Mouse (Mus musculus): Measurements from ENCODE around the gene Epb41l5. TPM values are rescaled to one million over a fixed set of nuclear protein-coding genes. Genes with fewer than 3 reads are reported as not detected.

Epb41l5 gene
- polyA plus RNA-seq, 1 experiment, result not detected

DNA sequence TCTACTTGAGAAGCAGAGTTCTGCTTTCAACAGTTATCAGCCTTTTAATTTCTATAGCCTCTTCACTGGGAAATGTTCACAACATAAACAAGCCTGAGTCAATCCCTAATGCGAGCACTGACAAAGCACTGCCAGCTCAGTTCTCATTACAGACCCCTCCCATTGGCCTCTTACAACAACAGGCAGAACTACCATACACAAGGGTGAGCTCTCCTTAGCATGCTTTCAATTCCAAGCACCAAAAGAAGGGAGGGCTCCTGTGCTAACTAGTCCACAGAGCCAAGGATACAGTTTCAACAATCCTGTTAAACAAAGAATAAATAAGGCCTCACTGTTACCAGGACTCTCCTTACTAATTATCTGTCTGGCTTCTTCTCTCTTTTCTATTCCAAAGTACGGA is 24.4 kb downstream of the Epb41l5 start:
- Histone ChIP-seq H3K27ac (ENCODE audit: insufficient read depth, low read depth, low read length) (peak overlapping the region; percentile 51; the same call in 1 of the 2 replicates), H3K4me3 (ENCODE audit: insufficient read depth, low read depth, low read length) (no peak overlapping the region), H3K4me1 (ENCODE audit: control insufficient read depth, insufficient read depth, low read length) (no peaks in the 10 kb centered on the region)
- no peak for TF ChIP-seq CTCF (IDR thresholded peaks at IDR 0.05; ENCODE audit: insufficient read depth, low read depth, low read length)
- TF ChIP-seq POLR2A (IDR thresholded peaks at IDR 0.05; ENCODE audit: insufficient read depth, low read depth, low read length), result no peak
- 20% methylated on average over 2 of the region's 2 CpGs for WGBS

DNA sequence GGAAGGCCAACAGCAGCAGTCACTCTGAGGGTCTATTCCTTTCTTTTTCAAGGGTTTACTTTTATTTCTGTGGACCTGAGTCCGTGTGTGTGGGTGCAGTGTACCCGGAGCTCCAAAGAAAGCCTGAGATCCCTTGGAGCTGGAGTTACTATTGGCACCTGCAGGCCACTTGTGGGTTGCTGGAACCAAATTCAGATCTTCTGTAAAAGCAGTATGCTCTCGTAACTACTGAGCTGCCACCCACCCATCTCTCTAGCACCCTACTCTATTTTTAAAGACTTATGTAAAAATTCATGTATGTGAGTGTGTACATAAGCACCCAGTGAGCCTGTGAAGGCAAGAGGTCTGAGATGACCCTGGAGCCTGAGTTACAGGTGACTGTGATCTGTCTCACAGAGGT is 43.4 kb downstream of the Epb41l5 start:
- no peaks in the 10 kb centered on the region for H3K4me1 ChIP-seq (ENCODE audit: control insufficient read depth, insufficient read depth, low read length)
- no peak overlapping the region for H3K27ac ChIP-seq (ENCODE audit: insufficient read depth, low read depth, low read length)
- TF ChIP-seq POLR2A (IDR thresholded peaks at IDR 0.05; ENCODE audit: insufficient read depth, low read depth, low read length) (no peak), CTCF (IDR thresholded peaks at IDR 0.05; ENCODE audit: insufficient read depth, low read depth, low read length) (no peak)
- 69% methylated on average over 3 of the region's 3 CpGs for WGBS
- no peak overlapping the region for H3K4me3 ChIP-seq (ENCODE audit: insufficient read depth, low read depth, low read length)

DNA sequence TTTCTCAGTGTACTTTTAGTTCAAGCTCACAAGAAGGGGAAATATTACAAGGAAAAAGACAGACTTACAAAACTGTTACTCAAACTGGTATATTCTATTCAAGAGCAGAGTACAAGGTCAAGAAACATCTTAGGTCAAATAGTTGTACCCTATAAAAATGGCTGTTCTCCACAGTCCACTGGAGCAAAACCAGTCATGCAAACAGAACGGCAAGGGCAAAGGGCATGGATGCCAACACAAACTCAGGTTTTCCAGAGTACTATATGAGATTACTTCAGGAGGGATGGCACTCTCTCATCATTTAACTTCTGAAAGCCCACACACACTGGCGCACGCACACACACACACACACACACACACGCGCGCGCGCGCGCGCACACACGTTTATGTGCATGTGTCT is 46.4 kb downstream of the Epb41l5 start:
- Histone ChIP-seq H3K4me1 (ENCODE audit: control insufficient read depth, insufficient read depth, low read length) (no peaks in the 10 kb centered on the region), H3K27ac (ENCODE audit: insufficient read depth, low read depth, low read length) (no peak overlapping the region), H3K4me3 (ENCODE audit: insufficient read depth, low read depth, low read length) (no peak overlapping the region)
- WGBS, result 97% methylated on average over 12 of the region's 12 CpGs
- TF ChIP-seq CTCF (IDR thresholded peaks at IDR 0.05; ENCODE audit: insufficient read depth, low read depth, low read length) (no peak), POLR2A (IDR thresholded peaks at IDR 0.05; ENCODE audit: insufficient read depth, low read depth, low read length) (no peak)

DNA sequence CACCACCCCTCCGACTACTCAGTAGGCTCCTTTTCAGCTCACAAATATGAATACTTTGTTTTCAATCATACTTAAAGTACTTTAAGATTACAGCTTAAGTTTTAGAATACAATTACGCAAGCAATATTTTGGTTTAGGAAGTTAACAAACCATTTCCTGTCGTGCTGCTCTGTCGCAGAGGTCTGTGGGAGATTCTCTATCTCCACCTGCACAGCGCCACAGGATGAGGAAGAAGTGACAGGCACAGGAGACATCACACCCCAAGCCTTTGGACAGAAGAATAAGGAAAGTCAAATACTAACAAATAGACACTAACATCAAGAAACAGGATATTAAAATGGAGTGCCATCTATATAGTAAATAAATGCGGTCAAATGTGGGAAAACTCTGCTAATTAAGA is 49.9 kb downstream of the Epb41l5 start:
- H3K4me3 ChIP-seq (ENCODE audit: insufficient read depth, low read depth, low read length), result no peak overlapping the region
- H3K4me1 ChIP-seq (ENCODE audit: control insufficient read depth, insufficient read depth, low read length), result no peaks in the 10 kb centered on the region
- H3K27ac ChIP-seq (ENCODE audit: insufficient read depth, low read depth, low read length), result no peak overlapping the region
- TF ChIP-seq CTCF (IDR thresholded peaks at IDR 0.05; ENCODE audit: insufficient read depth, low read depth, low read length) (no peak), POLR2A (IDR thresholded peaks at IDR 0.05; ENCODE audit: insufficient read depth, low read depth, low read length) (no peak)
- 95% methylated on average over 6 of the region's 6 CpGs for WGBS

DNA sequence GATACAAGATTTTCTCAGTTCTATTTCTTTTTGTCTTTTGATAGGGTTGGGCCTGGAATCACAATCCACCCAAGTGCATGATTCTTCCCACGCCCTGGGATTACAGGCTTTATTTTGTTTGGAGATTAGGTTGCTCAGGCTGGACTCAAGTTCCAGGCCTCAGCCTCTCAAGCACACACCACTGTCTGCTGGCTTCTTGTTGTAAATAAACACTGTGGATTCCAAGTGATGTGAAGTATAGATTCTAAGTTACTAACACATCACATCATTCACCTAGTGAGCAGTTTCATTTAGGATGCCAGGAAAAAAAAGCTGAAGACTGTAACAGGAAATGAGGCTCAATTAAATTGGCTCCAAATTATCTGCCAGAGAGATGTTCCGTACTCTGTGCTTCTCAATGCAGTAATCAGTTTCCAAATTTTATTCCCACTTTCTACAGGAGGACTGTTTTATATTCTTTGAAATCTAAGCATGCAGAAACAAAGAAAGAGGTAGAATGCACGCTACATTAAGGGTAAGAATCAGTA is 51.8 kb downstream of the Epb41l5 start:
- Histone ChIP-seq H3K27ac (ENCODE audit: insufficient read depth, low read depth, low read length) (no peak overlapping the region), H3K4me3 (ENCODE audit: insufficient read depth, low read depth, low read length) (no peak overlapping the region), H3K4me1 (ENCODE audit: control insufficient read depth, insufficient read depth, low read length) (no peaks in the 10 kb centered on the region)
- WGBS, result 85% methylated on average over 3 of the region's 3 CpGs
- no peak for TF ChIP-seq POLR2A (IDR thresholded peaks at IDR 0.05; ENCODE audit: insufficient read depth, low read depth, low read length)
- no peak for TF ChIP-seq CTCF (IDR thresholded peaks at IDR 0.05; ENCODE audit: insufficient read depth, low read depth, low read length)

- no peak overlapping the region for H3K27ac ChIP-seq (ENCODE audit: insufficient read depth, low read depth, low read length)
- TF ChIP-seq CTCF (IDR thresholded peaks at IDR 0.05; ENCODE audit: insufficient read depth, low read depth, low read length), result no peak
- TF ChIP-seq POLR2A (IDR thresholded peaks at IDR 0.05; ENCODE audit: insufficient read depth, low read depth, low read length), result no peak
- 90% methylated on average over 2 of the region's 2 CpGs for WGBS
- no peak overlapping the region for H3K4me3 ChIP-seq (ENCODE audit: insufficient read depth, low read depth, low read length)
- no peaks in the 10 kb centered on the region for H3K4me1 ChIP-seq (ENCODE audit: control insufficient read depth, insufficient read depth, low read length)
Measured at GRCm38 (mm10) chr1:119590041-119590440, 58.8 kb downstream of the Epb41l5 start.

GRCm38 (mm10) chr1:119584974-119585373 is 63.8 kb downstream of the Epb41l5 start:
- Histone ChIP-seq H3K4me1 (ENCODE audit: control insufficient read depth, insufficient read depth, low read length) (no peaks in the 10 kb centered on the region), H3K27ac (ENCODE audit: insufficient read depth, low read depth, low read length) (no peak overlapping the region), H3K4me3 (ENCODE audit: insufficient read depth, low read depth, low read length) (no peak overlapping the region)
- TF ChIP-seq CTCF (IDR thresholded peaks at IDR 0.05; ENCODE audit: insufficient read depth, low read depth, low read length) (no peak), POLR2A (IDR thresholded peaks at IDR 0.05; ENCODE audit: insufficient read depth, low read depth, low read length) (no peak)
- WGBS, result 93% methylated on average over 2 of the region's 2 CpGs

DNA sequence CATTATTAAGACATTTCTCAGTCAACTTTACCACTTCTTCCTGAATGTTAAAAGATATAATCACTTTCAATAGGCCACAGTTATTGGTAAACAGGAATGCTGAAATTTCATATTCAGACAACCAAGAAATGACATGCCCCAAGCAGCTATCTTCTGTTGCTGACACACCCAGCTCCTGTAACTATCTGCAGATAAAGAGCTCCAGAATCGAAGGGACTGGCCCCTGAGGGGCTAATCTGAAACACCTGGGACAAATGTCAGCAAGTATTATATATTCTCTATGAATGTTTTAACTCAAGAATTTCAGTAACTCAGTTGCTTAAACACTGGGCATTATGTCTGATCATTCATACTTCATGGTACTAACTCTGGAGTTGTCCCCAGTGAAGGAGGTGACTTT is 78.7 kb downstream of the Epb41l5 start:
- H3K4me1 ChIP-seq (ENCODE audit: control insufficient read depth, insufficient read depth, low read length), result no peaks in the 10 kb centered on the region
- H3K27ac ChIP-seq (ENCODE audit: insufficient read depth, low read depth, low read length), result no peak overlapping the region
- 85% methylated on average over 1 of the region's 1 CpGs for WGBS
- no peak overlapping the region for H3K4me3 ChIP-seq (ENCODE audit: insufficient read depth, low read depth, low read length)
- no peak for TF ChIP-seq POLR2A (IDR thresholded peaks at IDR 0.05; ENCODE audit: insufficient read depth, low read depth, low read length)
- no peak for TF ChIP-seq CTCF (IDR thresholded peaks at IDR 0.05; ENCODE audit: insufficient read depth, low read depth, low read length)

- Histone ChIP-seq H3K27ac (ENCODE audit: insufficient read depth, low read depth, low read length) (no peak overlapping the region), H3K4me3 (ENCODE audit: insufficient read depth, low read depth, low read length) (no peak overlapping the region), H3K4me1 (ENCODE audit: control insufficient read depth, insufficient read depth, low read length) (no peaks in the 10 kb centered on the region)
- WGBS, result 94% methylated on average over 4 of the region's 4 CpGs
- TF ChIP-seq POLR2A (IDR thresholded peaks at IDR 0.05; ENCODE audit: insufficient read depth, low read depth, low read length) (no peak), CTCF (IDR thresholded peaks at IDR 0.05; ENCODE audit: insufficient read depth, low read depth, low read length) (no peak)
Measured at GRCm38 (mm10) chr1:119565531-119565930, 83.3 kb downstream of the Epb41l5 start.

Data from olfactory bulb, adult 2 months (tissue).